Mouse (Mus musculus) NIH3T3 (cell line): ENCODE measurements around the gene Ccdc74a.

Source experiments
- DNase-seq: peaks from one replicate; pipeline ENCODE4 v3.0.0-alpha.2; 2012; ENCODE audit warnings: low read depth

Ccdc74a gene

GRCm38 (mm10) chr16:17641301-17641700 lies 5.0 kb upstream of the Ccdc74a start:
- DNase-seq = no peak

GRCm38 (mm10) chr16:17642311-17642710 lies 4.0 kb upstream of the Ccdc74a start:
- DNase-seq = no peak

GRCm38 (mm10) chr16:17643437-17643990 lies 2.8 kb upstream of the Ccdc74a start:
- no peak for DNase-seq

- no peak for DNase-seq
Measured at GRCm38 (mm10) chr16:17647156-17647555, 886 bp downstream of the Ccdc74a start.

- DNase-seq = no peak
Measured at GRCm38 (mm10) chr16:17647566-17648340, 1.5 kb downstream of the Ccdc74a start.

GRCm38 (mm10) chr16:17649925-17650605 lies 3.8 kb downstream of the Ccdc74a start:
- no peak for DNase-seq

- no peak for DNase-seq
Measured at GRCm38 (mm10) chr16:17650711-17651110, 4.4 kb downstream of the Ccdc74a start.

- DNase-seq = no peak
Measured at GRCm38 (mm10) chr16:17652607-17653006, 6.3 kb downstream of the Ccdc74a start.

- DNase-seq = no peak
Measured at GRCm38 (mm10) chr16:17653601-17654000, 7.3 kb downstream of the Ccdc74a start.

- no peak for DNase-seq
Measured at GRCm38 (mm10) chr16:17654188-17654795, 8.0 kb downstream of the Ccdc74a start.

- no peak for DNase-seq
Measured at GRCm38 (mm10) chr16:17656212-17656871, 10.1 kb downstream of the Ccdc74a start.

- DNase-seq = no peak
Measured at GRCm38 (mm10) chr16:17665568-17665967, 19.3 kb downstream of the Ccdc74a start.

GRCm38 (mm10) chr16:17669886-17670285 lies 23.6 kb downstream of the Ccdc74a start:
- no peak for DNase-seq

GRCm38 (mm10) chr16:17694860-17695259 lies 48.6 kb downstream of the Ccdc74a start:
- no peak for DNase-seq
